Mouse (Mus musculus) heart, embryonic 12.5 days (tissue): ENCODE data around the gene Rgs7. TPM values are rescaled to one million over a fixed set of nuclear protein-coding genes. Genes with fewer than 3 reads are reported as not detected.

Source experiments
- ATAC-seq: fragments of 200-750 bp; cut with Nextera tagmentation; 2 replicates; pipeline ENCODE4 v1.8.0; 2017; ENCODE audit warnings: moderate TSS enrichment, moderate library complexity; ENCODE audit not compliant: insufficient number of reproducible peaks, low FRiP score
- H3K27ac ChIP-seq: fragments of 300-500 bp; sonication (generic); 2 replicates; pipeline ENCODE4 v1.5.1; 2016; ENCODE audit warnings: mild to moderate bottlenecking, moderate library complexity; ENCODE audit not compliant: poor library complexity, severe bottlenecking
- H3K27me3 ChIP-seq: fragments of 300-500 bp; sonication (generic); replicated peaks from 2 replicates; pipeline ENCODE4 v1.6.1; 2016; ENCODE audit warnings: mild to moderate bottlenecking, moderate library complexity
- H3K36me3 ChIP-seq: fragments of 300-500 bp; sonication (generic); 2 replicates; pipeline ENCODE4 v1.6.1; 2016; ENCODE audit warnings: mild to moderate bottlenecking, moderate library complexity
- H3K4me1 ChIP-seq: fragments of 300-500 bp; sonication (generic); replicated peaks from 2 replicates; pipeline ENCODE4 v1.6.1; 2016; ENCODE audit warnings: mild to moderate bottlenecking
- H3K4me2 ChIP-seq: fragments of 300-500 bp; sonication (generic); 2 replicates; pipeline ENCODE4 v1.6.1; 2016; ENCODE audit warnings: mild to moderate bottlenecking, moderate library complexity
- H3K4me3 ChIP-seq: fragments of 300-500 bp; sonication (generic); 2 replicates; pipeline ENCODE4 v1.5.1; 2016; ENCODE audit warnings: mild to moderate bottlenecking
- H3K9ac ChIP-seq: fragments of 300-500 bp; sonication (generic); 2 replicates; pipeline ENCODE4 v1.6.1; 2016; ENCODE audit warnings: mild to moderate bottlenecking, moderate library complexity
- H3K9me3 ChIP-seq: fragments of 300-500 bp; sonication (generic); replicated peaks from 2 replicates; pipeline ENCODE4 v1.6.1; 2016; ENCODE audit warnings: mild to moderate bottlenecking, moderate library complexity
- WGBS: fragments of 180-500 bp; shearing (Covaris S2); methylation state at CpG from one replicate; pipeline ENCODE4 v1.1.7; 2016; 5-methylcytosine and 5-hydroxymethylcytosine counted together
- polyA plus RNA-seq: library from polyadenylated mRNA; unstranded; fragments of >200 nt; fragmentation: Nextera tagmentation; extraction: Ambion mirVana; gene quantifications from 2 replicates; pipeline ENCODE4 v1.2.1, GENCODE M21; 2016

Gene Rgs7
- polyA plus RNA-seq, 1 experiment from 2014 or later = 1.4 TPM

- Histone ChIP-seq H3K9ac (no peak overlapping the region), H3K4me1 (no peaks in the 10 kb centered on the region), H3K27me3 (no peaks in the 10 kb centered on the region), H3K4me3 (no peak overlapping the region), H3K4me2 (no peak overlapping the region), H3K36me3 (no peaks in the 10 kb centered on the region), H3K27ac (no peak overlapping the region), H3K9me3 (no peaks in the 10 kb centered on the region)
- 86% methylated on average over 1 of the region's 1 CpGs for WGBS
- ATAC-seq = no peak
Measured at GRCm38 (mm10) chr1:175073500-175074232, 418.6 kb downstream of the Rgs7 start.

- 79% methylated on average over 4 of the region's 4 CpGs for WGBS
- Histone ChIP-seq H3K36me3 (no peaks in the 10 kb centered on the region), H3K27me3 (no peaks in the 10 kb centered on the region), H3K4me3 (no peak overlapping the region), H3K4me2 (no peak overlapping the region), H3K9me3 (no peaks in the 10 kb centered on the region), H3K9ac (no peak overlapping the region), H3K4me1 (no peaks in the 10 kb centered on the region), H3K27ac (no peak overlapping the region)
- ATAC-seq = no peak
Measured at GRCm38 (mm10) chr1:175069758-175070290, 422.5 kb downstream of the Rgs7 start.

GRCm38 (mm10) chr1:175049121-175049520 is 443.2 kb downstream of the Rgs7 start:
- H3K4me1 ChIP-seq = no peaks in the 10 kb centered on the region
- H3K9me3 ChIP-seq = 0 out of 2 replicates have a peak, but pooled peaks cover 3% of the 10 kb centered on the region
- no peak for ATAC-seq
- no peaks in the 10 kb centered on the region for H3K27me3 ChIP-seq
- no peak overlapping the region for H3K4me2 ChIP-seq
- H3K4me3 ChIP-seq = no peak overlapping the region
- H3K27ac ChIP-seq = no peak overlapping the region
- no peaks in the 10 kb centered on the region for H3K36me3 ChIP-seq
- 83% methylated on average over 6 of the region's 6 CpGs for WGBS
- no peak overlapping the region for H3K9ac ChIP-seq

GRCm38 (mm10) chr1:175041167-175041817 is 451.0 kb downstream of the Rgs7 start:
- no peaks in the 10 kb centered on the region for H3K9me3 ChIP-seq
- H3K9ac ChIP-seq = no peak overlapping the region
- no peak overlapping the region for H3K27ac ChIP-seq
- H3K4me2 ChIP-seq = no peak overlapping the region
- H3K4me1 ChIP-seq = no peaks in the 10 kb centered on the region
- H3K4me3 ChIP-seq = no peak overlapping the region
- ATAC-seq = no peak; the same call in 1 of the 2 replicates
- no peaks in the 10 kb centered on the region for H3K36me3 ChIP-seq
- WGBS = 54% methylated on average over 4 of the region's 4 CpGs
- no peaks in the 10 kb centered on the region for H3K27me3 ChIP-seq

- no peak for ATAC-seq
- 82% methylated on average over 4 of the region's 4 CpGs for WGBS
Measured at GRCm38 (mm10) chr1:175040038-175040437, 452.3 kb downstream of the Rgs7 start.

GRCm38 (mm10) chr1:175039567-175039966 is 452.7 kb downstream of the Rgs7 start:
- Histone ChIP-seq H3K27ac (no peak overlapping the region), H3K4me2 (no peak overlapping the region), H3K4me3 (no peak overlapping the region), H3K9me3 (no peaks in the 10 kb centered on the region), H3K27me3 (no peaks in the 10 kb centered on the region), H3K4me1 (no peaks in the 10 kb centered on the region), H3K36me3 (no peaks in the 10 kb centered on the region), H3K9ac (no peak overlapping the region)
- ATAC-seq = no peak
- WGBS = 56% methylated on average over 6 of the region's 6 CpGs

More at GRCm38 (mm10) chr1:175040038-175040437, 452.3 kb downstream of the Rgs7 start:
- H3K27ac ChIP-seq = no peak overlapping the region
- no peaks in the 10 kb centered on the region for H3K9me3 ChIP-seq
- no peak overlapping the region for H3K4me3 ChIP-seq
- H3K27me3 ChIP-seq = no peaks in the 10 kb centered on the region
- no peaks in the 10 kb centered on the region for H3K36me3 ChIP-seq
- no peaks in the 10 kb centered on the region for H3K4me1 ChIP-seq
- H3K9ac ChIP-seq = no peak overlapping the region
- no peak overlapping the region for H3K4me2 ChIP-seq

GRCm38 (mm10) chr1:175035461-175035860 is 456.8 kb downstream of the Rgs7 start:
- ATAC-seq = no peak

GRCm38 (mm10) chr1:175032015-175032414 is 460.3 kb downstream of the Rgs7 start:
- Histone ChIP-seq H3K4me1 (peaks cover 7% of the 10 kb centered on the region), H3K27me3 (no peaks in the 10 kb centered on the region), H3K36me3 (no peaks in the 10 kb centered on the region), H3K27ac (no peak overlapping the region), H3K4me3 (no peak overlapping the region), H3K9me3 (no peaks in the 10 kb centered on the region), H3K4me2 (no peak overlapping the region), H3K9ac (no peak overlapping the region)
- 53% methylated on average over 6 of the region's 6 CpGs for WGBS
- ATAC-seq = no peak

More at GRCm38 (mm10) chr1:175035461-175035860, 456.8 kb downstream of the Rgs7 start:
- Histone ChIP-seq H3K27me3 (no peaks in the 10 kb centered on the region), H3K27ac (no peak overlapping the region), H3K36me3 (no peaks in the 10 kb centered on the region), H3K4me3 (no peak overlapping the region), H3K4me2 (no peak overlapping the region), H3K4me1 (no peaks in the 10 kb centered on the region), H3K9me3 (no peaks in the 10 kb centered on the region), H3K9ac (no peak overlapping the region)
- 80% methylated on average over 5 of the region's 5 CpGs for WGBS

GRCm38 (mm10) chr1:175028716-175029204 is 463.5 kb downstream of the Rgs7 start:
- ATAC-seq = no peak
- Histone ChIP-seq H3K27ac (no peak overlapping the region), H3K4me3 (no peak overlapping the region), H3K9ac (no peak overlapping the region), H3K9me3 (no peaks in the 10 kb centered on the region), H3K4me2 (peak overlapping the region; percentile 30), H3K27me3 (no peaks in the 10 kb centered on the region), H3K4me1 (peaks cover 7% of the 10 kb centered on the region), H3K36me3 (no peaks in the 10 kb centered on the region)
- 16% methylated on average over 9 of the region's 9 CpGs for WGBS

- WGBS = 20% methylated on average over 4 of the region's 4 CpGs
- H3K9ac ChIP-seq = no peak overlapping the region
- H3K4me1 ChIP-seq = peaks cover 7% of the 10 kb centered on the region
- ATAC-seq = no peak
- H3K4me2 ChIP-seq = no peak overlapping the region; the same call in 1 of the 2 replicates
- no peak overlapping the region for H3K4me3 ChIP-seq
- no peak overlapping the region for H3K27ac ChIP-seq
- no peaks in the 10 kb centered on the region for H3K9me3 ChIP-seq
- no peaks in the 10 kb centered on the region for H3K36me3 ChIP-seq
- no peaks in the 10 kb centered on the region for H3K27me3 ChIP-seq
Measured at GRCm38 (mm10) chr1:175028267-175028666, 464.0 kb downstream of the Rgs7 start.

- Histone ChIP-seq H3K36me3 (no peaks in the 10 kb centered on the region), H3K9ac (no peak overlapping the region), H3K4me3 (no peak overlapping the region), H3K4me2 (no peak overlapping the region), H3K4me1 (peaks cover 7% of the 10 kb centered on the region), H3K9me3 (no peaks in the 10 kb centered on the region), H3K27me3 (no peaks in the 10 kb centered on the region), H3K27ac (no peak overlapping the region)
- no peak for ATAC-seq
- WGBS = 37% methylated on average over 7 of the region's 7 CpGs
Measured at GRCm38 (mm10) chr1:175025781-175026309, 466.5 kb downstream of the Rgs7 start.
